In the genomic region with DNA sequence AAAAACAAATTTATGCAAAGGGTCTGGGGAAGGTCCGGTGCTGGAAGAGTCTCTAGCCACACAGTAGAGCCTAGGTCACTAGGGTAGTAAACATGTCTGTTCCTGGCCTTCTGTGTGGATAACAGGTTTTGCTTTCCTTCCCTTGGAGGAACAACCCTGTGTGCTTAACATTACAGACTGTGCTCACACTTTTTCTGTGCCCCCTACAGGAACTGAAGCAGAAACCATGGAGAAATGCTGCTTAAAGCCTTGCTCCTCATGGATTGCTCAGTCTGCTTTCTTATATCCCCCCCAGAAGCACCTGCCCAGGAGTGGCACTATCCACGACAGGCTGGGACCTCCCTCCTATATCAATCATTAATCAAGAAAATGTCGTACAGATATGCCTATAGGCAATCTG, we compare ENCODE assay signal across 19 mouse cellular contexts. TPM values are rescaled to one million over a fixed set of nuclear protein-coding genes. Genes with fewer than 3 reads are reported as not detected.
DNase-seq lines count a peak whose midpoint lies in the region; ATAC-seq and TF ChIP-seq lines count a peak whose summit lies in the region.
"Had no signal": no experiment of that assay in that cellular context is flagged by ENCODE, and none has a peak within 500 bp of the region (broad histone marks: within the 10 kb centered on the region; RNA-seq: fewer than 3 reads in every experiment).

No protein-coding gene starts in this region.

- no peak overlapping the region for H3K4me2 ChIP-seq in hindbrain, postnatal 0 days (ENCODE audit: low read depth, low read length)
- H3K4me2 ChIP-seq in hindbrain, embryonic 11.5 days (replicated peaks; ENCODE audit: low read depth, low read length) = no peak overlapping the region
- H3K4me2 ChIP-seq in midbrain, postnatal 0 days (ENCODE audit: low read depth, low read length, poor library complexity, severe bottlenecking) = no peak overlapping the region
- H3K4me2 ChIP-seq in forebrain, embryonic 12.5 days = no peak overlapping the region
- H3K4me2 ChIP-seq: heart, embryonic 12.5 days; hindbrain, embryonic 14.5 days had no signal

- no peak for DNase-seq in hindbrain, postnatal 0 days (ENCODE audit: low spot score)
- DNase-seq in hindbrain, embryonic 11.5 days (ENCODE audit: low spot score) = no peak
- DNase-seq in left cerebral cortex, adult 2 months (ENCODE audit: extremely low spot score in 1 of 2, low spot score in 2 of 2) = no peak
- no peak for DNase-seq in left cerebral cortex, postnatal 4 days
- DNase-seq in midbrain, postnatal 0 days (ENCODE audit: low spot score) = no peak
- no peak for DNase-seq in midbrain, embryonic 10.5 days (ENCODE audit: low spot score)
- DNase-seq: adrenal gland, postnatal 14 days; cerebellum, adult 9-11 months; gastrocnemius, postnatal 10 days; kidney, adult 18-20 months had no signal

- H3K27ac ChIP-seq in hindbrain, postnatal 0 days = no peak overlapping the region
- H3K27ac ChIP-seq in hindbrain, embryonic 11.5 days (ENCODE audit: low read depth, low read length) = no peak overlapping the region
- no peak overlapping the region for H3K27ac ChIP-seq in left cerebral cortex, adult 2 months
- no peak overlapping the region for H3K27ac ChIP-seq in midbrain, postnatal 0 days (ENCODE audit: low read depth, low read length)
- no peak overlapping the region for H3K27ac ChIP-seq in midbrain, embryonic 10.5 days (replicated peaks)
- no peak overlapping the region for H3K27ac ChIP-seq in cortical plate, adult 2 months (ENCODE audit: insufficient read depth, low read length)
- no peak overlapping the region for H3K27ac ChIP-seq in forebrain, embryonic 12.5 days
- H3K27ac ChIP-seq: embryonic facial prominence, embryonic 10.5 days; hindbrain, embryonic 14.5 days had no signal

- no peaks in the 10 kb centered on the region for H3K9me3 ChIP-seq in hindbrain, postnatal 0 days (ENCODE audit: low read length)
- no peaks in the 10 kb centered on the region for H3K9me3 ChIP-seq in hindbrain, embryonic 11.5 days (ENCODE audit: control insufficient read depth, low read length)
- H3K9me3 ChIP-seq in midbrain, postnatal 0 days (ENCODE audit: low read length) = no peaks in the 10 kb centered on the region
- H3K9me3 ChIP-seq in midbrain, embryonic 10.5 days (replicated peaks) = no peaks in the 10 kb centered on the region
- H3K9me3 ChIP-seq in forebrain, embryonic 12.5 days = no peaks in the 10 kb centered on the region
- H3K9me3 ChIP-seq: embryonic facial prominence, embryonic 10.5 days; heart, embryonic 12.5 days had no signal

- H3K36me3 ChIP-seq in hindbrain, postnatal 0 days (ENCODE audit: insufficient read depth, low read length) = no peaks in the 10 kb centered on the region
- H3K36me3 ChIP-seq in hindbrain, embryonic 11.5 days (ENCODE audit: control insufficient read depth, insufficient read depth, low read length) = no peaks in the 10 kb centered on the region
- no peaks in the 10 kb centered on the region for H3K36me3 ChIP-seq in midbrain, postnatal 0 days (ENCODE audit: insufficient read depth, low read length)
- H3K36me3 ChIP-seq in midbrain, embryonic 10.5 days = no peaks in the 10 kb centered on the region
- no peaks in the 10 kb centered on the region for H3K36me3 ChIP-seq in forebrain, embryonic 12.5 days (replicated peaks)
- H3K36me3 ChIP-seq: embryonic facial prominence, embryonic 10.5 days; heart, embryonic 12.5 days had no signal

- H3K4me3 ChIP-seq in hindbrain, postnatal 0 days (ENCODE audit: low read length) = no peak overlapping the region
- no peak overlapping the region for H3K4me3 ChIP-seq in hindbrain, embryonic 11.5 days (ENCODE audit: low read depth, low read length)
- H3K4me3 ChIP-seq in left cerebral cortex, adult 2 months = no peak overlapping the region
- no peak overlapping the region for H3K4me3 ChIP-seq in midbrain, postnatal 0 days (ENCODE audit: low read depth, low read length)
- no peak overlapping the region for H3K4me3 ChIP-seq in midbrain, embryonic 10.5 days
- no peak overlapping the region for H3K4me3 ChIP-seq in cortical plate, adult 2 months (ENCODE audit: insufficient read depth, low read length)
- no peak overlapping the region for H3K4me3 ChIP-seq in forebrain, embryonic 12.5 days (replicated peaks)
- H3K4me3 ChIP-seq: embryonic facial prominence, embryonic 10.5 days; heart, embryonic 12.5 days had no signal

- no peak for TF ChIP-seq POLR2A in cortical plate, adult 2 months (IDR thresholded peaks at IDR 0.05; ENCODE audit: extremely low read depth, insufficient read depth, low read length)

- no peaks in the 10 kb centered on the region for H3K4me1 ChIP-seq in hindbrain, postnatal 0 days (ENCODE audit: insufficient read depth, low read length)
- no peaks in the 10 kb centered on the region for H3K4me1 ChIP-seq in hindbrain, embryonic 11.5 days (replicated peaks; ENCODE audit: control insufficient read depth, insufficient read depth, low read length)
- no peaks in the 10 kb centered on the region for H3K4me1 ChIP-seq in midbrain, postnatal 0 days (ENCODE audit: insufficient read depth, low read length)
- no peaks in the 10 kb centered on the region for H3K4me1 ChIP-seq in midbrain, embryonic 10.5 days
- H3K4me1 ChIP-seq in cortical plate, adult 2 months (ENCODE audit: control insufficient read depth, insufficient read depth, low read length) = no peaks in the 10 kb centered on the region
- peaks cover 2% of the 10 kb centered on the region; the same call in 1 of the 2 replicates for H3K4me1 ChIP-seq in forebrain, embryonic 12.5 days
- H3K4me1 ChIP-seq: embryonic facial prominence, embryonic 10.5 days; heart, embryonic 12.5 days had no signal

- no peak overlapping the region for H3K9ac ChIP-seq in hindbrain, postnatal 0 days (replicated peaks; ENCODE audit: low read length)
- H3K9ac ChIP-seq in hindbrain, embryonic 11.5 days (ENCODE audit: low read depth, low read length) = no peak overlapping the region
- H3K9ac ChIP-seq in midbrain, postnatal 0 days (replicated peaks; ENCODE audit: low read length, poor library complexity, severe bottlenecking) = no peak overlapping the region
- no peak overlapping the region for H3K9ac ChIP-seq in forebrain, embryonic 12.5 days
- H3K9ac ChIP-seq: heart, embryonic 12.5 days; hindbrain, embryonic 14.5 days had no signal

- H3K27me3 ChIP-seq in hindbrain, postnatal 0 days (ENCODE audit: insufficient read depth, low read length) = no peaks in the 10 kb centered on the region
- H3K27me3 ChIP-seq in hindbrain, embryonic 11.5 days (ENCODE audit: control insufficient read depth, insufficient read depth, low read length) = no peaks in the 10 kb centered on the region
- H3K27me3 ChIP-seq in midbrain, postnatal 0 days (ENCODE audit: insufficient read depth, low read length) = no peaks in the 10 kb centered on the region
- no peaks in the 10 kb centered on the region for H3K27me3 ChIP-seq in midbrain, embryonic 10.5 days (ENCODE audit: low read depth, poor library complexity, severe bottlenecking)
- H3K27me3 ChIP-seq in forebrain, embryonic 12.5 days = no peaks in the 10 kb centered on the region
- H3K27me3 ChIP-seq: heart, embryonic 12.5 days had no signal

- TF ChIP-seq CTCF in hindbrain, postnatal 0 days (IDR thresholded peaks at IDR 0.05; ENCODE audit: low read depth) = peak; percentile 42
- peak; percentile 24 for TF ChIP-seq CTCF in left cerebral cortex, adult 2 months (IDR thresholded peaks at IDR 0.05)
- peak; percentile 51 for TF ChIP-seq CTCF in midbrain, postnatal 0 days (IDR thresholded peaks at IDR 0.05)
- 0 out of 2 replicates have a peak, but pooled peaks have one; percentile 17 for TF ChIP-seq CTCF in cortical plate, adult 2 months (IDR thresholded peaks at IDR 0.05; ENCODE audit: extremely low read depth, insufficient read depth, low read length)

- WGBS in hindbrain, postnatal 0 days = 72% methylated on average over 3 of the region's 3 CpGs
- 70% methylated on average over 3 of the region's 3 CpGs for WGBS in hindbrain, embryonic 11.5 days
- WGBS in midbrain, postnatal 0 days = 80% methylated on average over 3 of the region's 3 CpGs
- 81% methylated on average over 3 of the region's 3 CpGs for WGBS in midbrain, embryonic 10.5 days
- 75% methylated on average over 3 of the region's 3 CpGs for WGBS in forebrain, embryonic 12.5 days

- intact Hi-C loops in left cerebral cortex, adult 2 months (cut with DNase I) = loop anchor here (5.0 to 10.0 kb wide), 4 partner anchors 155 to 590 kb away; no protein-coding TSS in a partner anchor
- intact Hi-C loops in left cerebral cortex, postnatal 4 days (cut with DNase I) = loop anchor here (5.0 to 10.0 kb wide), 2 partner anchors 200 to 587 kb away; no protein-coding TSS in a partner anchor

- no peak for ATAC-seq in hindbrain, postnatal 0 days
- ATAC-seq in hindbrain, embryonic 11.5 days (ENCODE audit: low FRiP score) = no peak
- ATAC-seq in midbrain, postnatal 0 days (ENCODE audit: low FRiP score) = no peak
- ATAC-seq in forebrain, embryonic 12.5 days (ENCODE audit: low FRiP score) = no peak
- ATAC-seq: activated CD4-positive, CD25-positive, alpha-beta regulatory T cell, adult 4 months; CD4-positive, CD25-positive, alpha-beta regulatory T cell, adult 4 months; forebrain, embryonic 14.5 days; Patski had no signal

RNA-seq across cellular contexts. Expression of gene Tada1, which starts 17.1 kb away (rescaled TPM):
- total RNA-seq in hindbrain, postnatal 0 days (2014; rRNA removed) = 38.6 and 51.5 TPM in 2 replicates
- polyA plus RNA-seq in hindbrain, postnatal 0 days (2015; fragmentation: Nextera tagmentation; extraction: Ambion mirVana) = 52.7 and 55.7 TPM in 2 replicates
- polyA plus RNA-seq in hindbrain, embryonic 11.5 days (2014; fragmentation: Nextera tagmentation; extraction: Ambion mirVana) = 70.0 and 74.9 TPM in 2 replicates
- total RNA-seq in left cerebral cortex, adult 2 months (2021) = 10 to 100 TPM; 35.2 to 36.9 TPM
- 10 to 100 TPM; 43.5 to 43.8 TPM for total RNA-seq in left cerebral cortex, postnatal 4 days (2021)
- 57.1 and 65.9 TPM in 2 replicates for total RNA-seq in midbrain, postnatal 0 days (2014; rRNA removed)
- 64.7 and 69.1 TPM in 2 replicates for polyA plus RNA-seq in midbrain, postnatal 0 days (2015; fragmentation: Nextera tagmentation; extraction: Ambion mirVana)
- polyA plus RNA-seq in midbrain, embryonic 10.5 days (2016; fragmentation: Nextera tagmentation; extraction: Ambion mirVana) = 70.2 and 70.3 TPM in 2 replicates
- polyA plus RNA-seq in cortical plate, adult 2 months (2012; rRNA removed) = 42.5 and 43.2 TPM in 2 replicates
- polyA plus RNA-seq in forebrain, embryonic 12.5 days (2016; fragmentation: Nextera tagmentation; extraction: Ambion mirVana) = 63.0 and 66.7 TPM in 2 replicates

RNA-seq across cellular contexts. Expression of gene Pogk, which starts 47.8 kb away (rescaled TPM):
- 71.0 and 83.0 TPM in 2 replicates for total RNA-seq in hindbrain, postnatal 0 days (2014; rRNA removed)
- 18.9 and 19.3 TPM in 2 replicates for polyA plus RNA-seq in hindbrain, postnatal 0 days (2015; fragmentation: Nextera tagmentation; extraction: Ambion mirVana)
- polyA plus RNA-seq in hindbrain, embryonic 11.5 days (2014; fragmentation: Nextera tagmentation; extraction: Ambion mirVana) = 33.3 and 39.0 TPM in 2 replicates
- total RNA-seq in left cerebral cortex, adult 2 months (2021) = 10 to 100 TPM; 39.8 to 39.9 TPM
- 10 to 100 TPM; 85.2 to 91.1 TPM for total RNA-seq in left cerebral cortex, postnatal 4 days (2021)
- total RNA-seq in midbrain, postnatal 0 days (2014; rRNA removed) = 77.9 and 86.9 TPM in 2 replicates
- 20.1 and 22.0 TPM in 2 replicates for polyA plus RNA-seq in midbrain, postnatal 0 days (2015; fragmentation: Nextera tagmentation; extraction: Ambion mirVana)
- 26.1 and 37.7 TPM in 2 replicates for polyA plus RNA-seq in midbrain, embryonic 10.5 days (2016; fragmentation: Nextera tagmentation; extraction: Ambion mirVana)
- 26.2 TPM in 2 replicates for polyA plus RNA-seq in cortical plate, adult 2 months (2012; rRNA removed)
- polyA plus RNA-seq in forebrain, embryonic 12.5 days (2016; fragmentation: Nextera tagmentation; extraction: Ambion mirVana) = 51.7 and 54.1 TPM in 2 replicates
